Mouse (Mus musculus): Measurements from ENCODE around the gene Cdc42.

DNA sequence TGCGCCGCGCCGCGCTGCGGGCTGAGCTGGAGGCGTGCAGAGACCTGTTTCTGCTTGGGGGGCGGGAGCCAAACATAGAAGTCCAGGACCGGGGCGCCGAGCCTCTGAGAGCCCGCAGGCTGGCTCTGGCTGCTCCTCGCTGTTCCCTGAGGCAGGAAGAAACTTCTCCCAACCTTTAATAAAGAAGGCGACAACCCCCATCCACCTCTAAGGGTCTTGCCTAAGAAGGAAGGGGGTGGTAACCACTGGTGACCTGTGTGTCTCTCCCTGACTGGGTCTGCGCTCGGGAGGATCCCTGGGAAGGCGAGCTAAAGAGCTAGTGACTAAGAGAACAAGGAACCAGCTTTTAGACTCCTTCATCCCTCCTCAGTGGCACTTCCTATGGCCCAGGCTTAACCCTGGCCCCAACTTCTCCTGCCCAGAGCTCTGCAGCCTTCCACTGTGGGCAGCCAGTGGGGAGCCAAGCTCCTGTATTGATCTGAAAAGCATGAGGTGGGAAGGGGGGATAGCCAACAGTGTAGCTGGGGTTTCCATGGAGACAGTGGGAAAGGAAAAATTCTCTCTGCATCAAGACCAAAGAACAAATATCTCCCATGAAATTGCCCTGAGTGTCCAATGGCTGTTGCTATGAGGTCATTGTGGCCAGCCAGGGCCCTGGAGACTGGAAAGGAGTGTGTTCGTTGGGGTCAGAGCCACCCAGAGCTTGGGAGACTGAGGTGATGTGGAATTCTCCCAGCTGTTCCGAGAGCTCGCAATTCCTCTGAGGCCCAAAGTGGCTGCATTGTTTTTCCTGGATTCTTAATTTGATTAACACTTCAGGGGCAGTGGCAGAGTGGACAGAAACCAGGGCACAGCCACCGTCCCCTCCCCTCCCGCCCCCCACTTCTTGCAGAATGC is 79.1 kb downstream of the Cdc42 start:
- TF ChIP-seq POLR2A (IDR thresholded peaks at IDR 0.05; ENCODE audit: borderline replicate concordance, control insufficient read depth, low read depth, low read length) (no peak), CTCF (IDR thresholded peaks at IDR 0.05; ENCODE audit: control insufficient read depth, insufficient read depth, low read length) (no peak)
